Mouse (Mus musculus) cerebellum, postnatal 10 days (tissue): ENCODE measurements around the gene Tmem179b.
"Not testable (repeated sequence)": the region's sequence is repeated elsewhere in the genome, so short reads cannot be mapped to it uniquely, and the experiment has no call there.

Experiments used
- DNase-seq, 2 experiments: peaks; one replicate each; pipeline ENCODE4 v3.0.0; 2021; ENCODE audit warnings: mixed read lengths in 2 of 2

Gene Tmem179b

DNA sequence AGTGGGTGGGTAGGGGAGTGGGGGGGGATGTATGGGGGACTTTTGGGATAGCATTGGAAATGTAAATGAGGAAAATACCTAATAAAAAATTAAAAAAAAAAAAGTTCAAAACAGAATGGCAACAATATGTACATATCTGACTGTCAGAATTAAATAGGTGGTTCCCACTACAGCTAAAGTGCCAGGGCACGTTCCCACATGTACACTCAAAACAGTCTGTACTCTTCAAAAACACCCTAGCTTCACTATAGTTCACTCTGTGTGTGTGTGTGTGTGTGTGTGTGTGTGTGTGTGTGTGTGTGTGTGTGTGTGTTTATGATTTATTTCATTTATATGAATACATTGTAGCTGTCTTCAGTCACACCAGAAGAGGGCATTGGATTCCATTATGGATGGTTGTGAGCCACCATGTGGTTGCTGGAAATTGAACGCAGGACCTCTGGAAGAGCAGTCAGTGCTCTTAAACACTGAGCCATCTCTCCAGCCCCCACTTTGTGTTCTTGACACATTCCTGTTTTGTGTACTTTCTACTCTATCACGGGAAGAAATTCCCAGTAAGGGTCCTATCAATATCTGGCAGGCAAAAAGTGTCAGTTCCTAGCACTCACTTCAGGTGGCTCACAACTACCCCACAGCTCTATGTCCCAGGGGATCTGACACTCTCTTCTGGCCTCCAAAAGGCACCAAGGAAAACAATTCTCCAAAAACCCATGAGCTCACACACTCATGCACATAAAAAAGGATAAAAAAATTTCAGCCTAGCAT is 45.8 kb downstream of the Tmem179b start:
- not testable (repeated sequence) for DNase-seq

DNA sequence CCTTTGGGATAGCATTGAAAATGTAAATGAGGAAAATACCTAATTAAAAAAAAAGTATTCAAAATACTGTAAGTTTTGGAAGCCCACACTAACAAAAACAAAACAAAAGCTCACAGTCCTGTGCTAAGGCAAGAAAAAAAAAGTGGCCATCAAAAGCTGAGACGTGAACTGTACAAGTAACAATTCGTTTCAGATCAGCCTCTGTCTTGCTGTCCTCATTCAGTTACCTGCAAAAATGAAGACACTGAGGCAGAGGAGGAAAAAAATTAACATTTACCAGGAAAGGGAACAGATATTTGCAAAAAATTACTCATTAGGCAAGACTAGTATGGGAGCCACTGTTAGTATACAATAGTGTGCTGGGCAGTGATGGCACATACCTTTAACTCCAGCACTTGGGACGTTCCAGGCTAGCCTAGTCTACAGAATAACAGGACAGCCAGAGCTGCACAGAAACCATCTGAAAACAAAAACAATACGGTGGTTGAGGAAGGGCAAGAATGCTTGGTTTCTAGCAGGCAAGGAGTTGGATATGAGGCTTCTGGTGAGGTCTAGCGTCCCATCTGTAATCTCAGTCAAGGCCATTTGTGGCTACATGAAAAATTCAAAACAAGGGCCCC is 46.7 kb downstream of the Tmem179b start:
- DNase-seq = no peak

DNA sequence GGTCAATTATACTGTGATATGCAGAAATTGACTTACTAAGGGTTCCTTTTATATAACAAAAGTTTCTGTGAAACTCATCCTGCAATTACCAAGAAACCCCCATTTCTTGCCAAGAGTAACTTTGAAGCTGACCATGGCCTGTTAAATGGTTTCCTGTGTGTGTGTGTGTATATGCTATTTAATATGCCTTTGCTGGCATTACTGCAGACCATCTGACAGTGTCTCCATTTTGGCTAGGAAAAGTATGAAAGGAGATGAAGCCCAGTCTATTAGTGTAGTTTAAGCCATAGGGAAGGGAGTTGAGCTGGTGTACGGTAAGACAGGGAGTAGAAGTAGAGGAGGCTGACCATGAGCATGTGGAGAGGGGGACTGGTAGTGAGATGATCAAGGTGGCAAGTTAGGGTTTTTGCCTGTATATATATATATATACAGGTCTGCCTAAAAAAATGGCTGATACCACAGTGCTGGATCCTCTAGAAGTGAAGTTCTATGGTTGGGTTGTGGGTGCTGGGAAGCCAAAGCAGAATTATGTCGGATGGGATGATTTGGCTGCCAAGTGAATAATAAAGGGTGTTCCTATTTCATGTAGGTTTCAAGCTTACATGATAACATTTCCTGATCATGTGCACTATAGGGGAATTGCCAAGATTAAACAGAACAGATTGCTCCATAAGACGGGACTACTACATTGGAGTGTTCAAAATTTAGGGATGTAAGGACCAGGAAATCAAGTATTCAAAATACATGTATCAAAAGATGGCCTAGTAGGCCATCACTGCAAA is 47.5 kb downstream of the Tmem179b start:
- no peak for DNase-seq

DNA sequence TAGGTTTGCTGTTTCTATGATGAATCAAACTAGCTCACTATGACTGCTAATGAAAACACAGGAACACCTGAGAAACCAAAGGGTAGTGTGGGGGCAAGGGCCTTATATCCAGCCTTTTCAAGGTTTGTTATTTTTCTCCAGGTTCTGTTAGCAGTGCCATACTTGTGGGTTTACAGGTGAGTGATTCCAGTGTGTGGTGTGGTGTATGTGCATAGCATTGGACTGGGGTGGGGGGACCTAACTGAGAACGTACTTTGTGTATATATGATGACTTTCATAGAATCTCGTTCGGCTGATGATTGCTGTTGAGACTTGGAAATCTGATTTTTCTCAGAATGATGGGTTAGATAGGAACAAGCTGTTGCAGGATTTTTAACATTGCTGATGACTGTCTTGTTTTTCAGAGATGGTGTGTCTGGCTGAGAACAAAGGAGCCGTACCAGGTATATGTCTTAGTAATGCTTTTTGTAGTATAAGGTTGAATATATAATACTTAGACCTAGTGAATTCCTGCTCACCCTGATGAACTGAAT is 49.1 kb downstream of the Tmem179b start:
- DNase-seq = no peak

DNA sequence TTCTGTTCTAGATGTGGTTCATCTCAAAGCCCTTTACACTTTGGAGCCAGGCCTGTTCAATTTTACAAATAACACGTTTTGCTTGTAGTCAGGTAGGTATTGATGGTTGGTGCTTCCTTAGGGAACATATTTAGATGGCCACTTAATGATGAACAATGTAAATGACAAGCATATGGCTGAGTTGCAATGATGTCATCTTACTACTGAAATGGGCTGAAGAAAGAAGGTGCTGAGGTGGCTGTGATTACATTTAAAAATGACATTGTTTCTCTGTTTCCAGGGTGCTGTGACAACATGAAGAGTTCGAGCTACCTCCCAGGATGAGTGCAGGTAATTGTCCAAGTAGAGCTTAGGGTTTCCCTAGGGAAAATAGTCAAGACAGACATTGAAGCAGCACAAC is 49.9 kb downstream of the Tmem179b start:
- no peak for DNase-seq

DNA sequence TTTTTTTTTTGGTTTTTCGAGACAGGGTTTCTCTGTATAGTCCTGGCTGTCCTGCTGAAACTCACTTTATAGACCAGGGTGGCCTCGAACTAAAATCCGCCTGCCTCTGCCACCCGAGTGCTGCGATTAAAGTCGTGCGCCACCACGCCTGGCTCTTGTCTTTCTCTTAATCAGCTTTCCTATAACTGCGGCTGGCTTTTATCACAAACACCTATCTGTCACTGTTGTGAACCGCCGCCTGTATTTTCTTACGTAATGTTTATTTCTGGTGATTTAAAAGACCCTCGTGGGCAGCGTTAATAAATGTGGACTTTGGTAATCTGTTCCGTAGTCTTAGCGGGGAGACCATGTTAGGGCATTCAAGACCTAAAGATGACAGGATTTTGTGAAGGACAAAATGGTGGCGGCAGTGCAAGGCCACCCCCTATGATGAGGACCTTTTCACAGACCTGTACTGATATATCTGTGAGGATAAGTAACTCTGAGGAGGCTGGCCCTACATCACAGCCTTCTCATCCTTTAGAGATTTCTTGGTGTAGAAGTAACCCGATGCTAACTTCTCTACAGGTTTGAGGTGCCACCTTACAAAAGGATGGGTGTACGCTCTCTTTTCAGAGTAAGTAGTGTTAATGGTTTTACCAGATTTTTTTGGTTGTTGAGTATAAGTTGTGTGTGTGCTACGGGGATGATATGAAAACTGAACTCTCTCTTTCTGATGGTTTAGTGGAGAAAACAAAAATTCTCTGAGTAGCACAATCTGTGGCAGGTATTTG is 50.5 kb downstream of the Tmem179b start:
- peak; percentile 31 to 56 for DNase-seq

DNA sequence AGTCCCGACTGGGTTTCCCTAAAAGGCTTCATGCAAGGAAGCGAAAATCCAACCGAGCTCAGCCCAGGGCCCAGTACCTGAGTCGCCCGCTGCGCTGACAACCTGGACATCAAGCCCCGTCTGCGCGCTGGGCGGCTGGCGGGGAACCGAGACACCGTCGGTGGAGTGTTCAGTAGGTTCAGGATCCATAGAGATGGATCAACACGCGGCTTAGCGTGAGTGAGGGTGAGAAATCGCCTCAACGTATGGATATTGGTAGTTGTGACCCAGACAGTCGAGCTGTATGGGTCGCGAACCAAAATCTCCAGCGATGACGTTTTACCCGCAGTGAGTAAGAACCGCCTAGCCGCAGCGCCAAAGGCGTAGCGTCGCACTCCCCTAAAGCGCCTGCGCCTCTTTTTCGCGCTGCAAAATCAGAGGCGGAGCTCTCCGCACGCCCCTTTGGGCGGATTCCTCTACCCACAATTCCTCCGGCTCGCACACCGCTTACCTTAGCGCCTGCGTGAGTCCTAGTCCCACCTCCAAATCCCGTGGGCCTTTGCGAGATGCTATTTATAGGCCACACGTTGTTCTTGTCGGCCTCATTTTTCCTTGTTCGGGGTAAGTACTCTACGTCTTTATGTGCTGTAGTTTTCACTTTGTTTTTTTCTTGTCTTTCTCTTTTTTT is 51.2 kb downstream of the Tmem179b start, which contains the start of gene Slc3a2:
Slc3a2 (minus strand) TSS at position 463 of the 667 bp plus-strand sequence.
- DNase-seq = peak; percentile 95 to 97

DNA sequence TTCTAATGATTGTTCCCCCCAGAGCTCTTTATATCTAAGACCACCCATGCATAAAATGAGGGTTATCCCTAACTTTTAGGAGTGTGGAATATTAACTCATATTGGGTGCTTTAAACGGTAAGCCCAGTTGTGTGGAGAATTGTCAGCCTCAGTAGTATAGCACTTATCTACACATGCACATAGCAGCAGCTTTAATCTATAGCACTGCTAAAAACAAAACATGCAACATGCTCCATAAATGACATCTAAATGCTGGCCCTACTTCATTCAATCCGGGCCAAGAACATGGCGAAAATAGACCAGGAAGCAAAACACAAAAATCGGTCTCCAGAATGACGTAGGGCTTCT is 51.7 kb downstream of the Tmem179b start:
- no peak for DNase-seq
